Mouse (Mus musculus): ENCODE results near the gene P3h1. TPM values are rescaled to one million over a fixed set of nuclear protein-coding genes. Genes with fewer than 3 reads are reported as not detected.

P3h1 gene
- polyA plus RNA-seq, 1 experiment from 2014 or later: 15.7 TPM

DNA sequence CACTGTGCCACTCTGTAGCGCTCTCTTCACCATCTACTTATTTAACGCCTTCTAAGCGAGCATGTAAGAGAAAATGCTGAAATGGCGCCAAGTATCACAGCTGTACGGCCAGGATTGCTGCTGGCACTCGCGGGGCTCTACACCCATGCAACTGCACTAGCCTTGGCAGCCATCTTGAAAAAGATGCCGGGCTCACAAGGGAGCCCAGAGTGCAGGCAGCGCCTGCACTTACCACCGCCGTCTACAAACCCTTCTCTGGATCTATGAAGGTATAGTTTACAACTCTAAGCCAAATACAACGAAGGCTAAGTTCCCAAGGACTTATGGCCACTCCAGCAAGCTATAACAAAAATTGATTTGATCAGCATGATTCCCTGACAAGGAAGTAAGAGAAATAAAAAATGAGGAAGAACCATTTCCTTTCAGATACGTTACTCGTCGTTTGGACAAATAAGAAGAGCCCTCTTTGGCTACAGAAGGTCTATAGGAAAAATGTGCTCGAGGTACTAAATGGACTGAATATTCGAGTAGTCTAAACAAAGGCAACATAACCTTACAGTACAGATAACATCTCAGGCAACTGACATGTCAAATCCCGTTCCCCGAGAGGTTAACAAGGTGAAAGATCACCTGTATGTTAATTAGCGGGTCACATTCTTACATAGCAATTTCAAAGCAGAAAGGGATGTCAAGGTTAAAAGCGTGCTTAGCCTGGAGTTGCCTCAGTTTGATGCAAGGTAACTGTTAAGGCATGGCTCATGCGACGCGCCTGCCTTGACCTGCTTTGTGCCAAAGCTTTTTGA is 60.3 kb downstream of the P3h1 start:
- peak overlapping the region; percentile 100 for H3K4me3 ChIP-seq (replicated peaks)
- WGBS: 3% methylated on average over 24 of the region's 24 CpGs
- ATAC-seq (ENCODE audit: low FRiP score): no peak
- no peaks in the 10 kb centered on the region for H3K27me3 ChIP-seq
- H3K27ac ChIP-seq: peak overlapping the region; percentile 94
- peaks cover 19% of the 10 kb centered on the region for H3K36me3 ChIP-seq (replicated peaks)
- no peaks in the 10 kb centered on the region for H3K9me3 ChIP-seq
- H3K4me1 ChIP-seq: peaks cover 33% of the 10 kb centered on the region
- H3K4me2 ChIP-seq: peak overlapping the region; percentile 83
- H3K9ac ChIP-seq: peak overlapping the region; percentile 99

DNA sequence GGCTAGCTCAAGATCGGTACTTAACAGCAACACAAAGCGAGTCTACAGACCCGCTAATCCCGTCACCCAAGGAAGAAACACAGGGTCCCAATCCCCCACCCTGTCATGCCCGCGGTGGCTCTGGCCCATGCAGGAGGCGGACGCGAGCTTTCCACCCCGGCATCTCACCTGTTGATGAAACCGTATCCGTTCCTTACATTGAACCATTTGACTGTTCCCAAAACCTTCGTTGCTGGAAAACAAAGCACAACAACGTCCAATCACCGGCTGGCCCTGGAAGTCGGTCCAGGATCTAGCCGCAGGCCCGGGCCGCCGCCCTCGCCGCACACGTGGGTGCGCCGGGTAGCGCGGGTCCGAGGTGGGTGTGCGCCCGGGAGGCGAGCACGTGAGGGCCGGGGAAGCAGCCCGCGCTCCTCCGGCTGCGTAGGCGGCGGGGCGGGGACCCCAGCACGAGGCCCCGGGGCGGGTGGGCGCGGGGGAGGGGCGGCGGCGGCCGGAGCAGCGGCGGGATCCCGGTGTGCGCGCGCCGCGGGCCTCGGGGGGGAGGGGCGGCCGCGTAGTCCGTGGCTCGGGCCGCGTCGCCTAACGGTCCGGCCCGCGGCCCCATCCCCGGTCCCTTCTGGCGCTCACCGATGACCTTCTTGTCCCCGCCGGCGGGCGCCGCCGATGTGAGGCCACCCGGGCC is 61.0 kb downstream of the P3h1 start:
- no peaks in the 10 kb centered on the region for H3K9me3 ChIP-seq
- ATAC-seq (ENCODE audit: low FRiP score): peak; percentile 45
- peaks cover 14% of the 10 kb centered on the region for H3K36me3 ChIP-seq (replicated peaks)
- WGBS: under 1% methylated on average over 59 of the region's 80 CpGs
- H3K27ac ChIP-seq: peak overlapping the region; percentile 94
- no peaks in the 10 kb centered on the region for H3K27me3 ChIP-seq
- H3K9ac ChIP-seq: peak overlapping the region; percentile 99
- H3K4me3 ChIP-seq (replicated peaks): peak overlapping the region; percentile 100
- peaks cover 29% of the 10 kb centered on the region for H3K4me1 ChIP-seq
- H3K4me2 ChIP-seq: peak overlapping the region; percentile 83

DNA sequence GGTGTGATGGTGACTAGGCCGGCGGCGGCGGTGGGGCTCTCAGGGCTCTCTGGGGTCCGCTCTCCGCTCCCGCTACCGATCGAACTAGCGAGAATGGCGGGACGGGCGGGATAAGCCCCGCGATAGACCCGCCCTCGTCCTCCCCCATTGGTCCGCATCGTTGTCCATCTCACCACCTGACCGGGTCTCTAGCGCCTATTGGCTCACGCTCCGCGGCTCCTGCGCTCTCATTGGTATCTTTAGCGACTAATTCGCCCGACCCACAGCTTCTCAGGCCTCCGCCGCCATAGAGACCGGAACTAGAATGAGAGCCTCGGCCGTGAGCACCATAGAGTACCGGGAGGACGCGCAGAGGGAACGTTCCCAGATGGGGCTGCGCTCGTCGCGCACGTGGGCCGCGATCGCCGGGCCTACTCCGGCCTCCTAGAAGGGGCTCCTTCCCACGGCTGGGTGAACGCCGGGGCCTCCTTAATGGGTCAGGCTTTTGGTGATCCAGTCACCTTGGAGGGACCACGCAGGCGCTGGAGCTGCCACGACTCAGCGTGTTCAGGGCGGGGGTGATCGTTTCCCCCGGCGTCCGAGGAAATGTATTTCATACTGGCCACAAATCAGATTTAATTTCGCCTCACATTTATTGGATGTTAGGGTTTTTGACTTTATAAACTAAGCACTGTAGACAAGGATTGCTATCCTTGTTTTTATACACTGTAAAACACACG is 61.9 kb downstream of the P3h1 start, which contains the start of gene Ybx1:
Gene Ybx1, minus strand, starts transcription at position 190 of the 719 bp plus-strand sequence.
- peak; percentile 99 for ATAC-seq (ENCODE audit: low FRiP score)
- under 1% methylated on average over 58 of the region's 61 CpGs for whole genome bisulfite sequencing

DNA sequence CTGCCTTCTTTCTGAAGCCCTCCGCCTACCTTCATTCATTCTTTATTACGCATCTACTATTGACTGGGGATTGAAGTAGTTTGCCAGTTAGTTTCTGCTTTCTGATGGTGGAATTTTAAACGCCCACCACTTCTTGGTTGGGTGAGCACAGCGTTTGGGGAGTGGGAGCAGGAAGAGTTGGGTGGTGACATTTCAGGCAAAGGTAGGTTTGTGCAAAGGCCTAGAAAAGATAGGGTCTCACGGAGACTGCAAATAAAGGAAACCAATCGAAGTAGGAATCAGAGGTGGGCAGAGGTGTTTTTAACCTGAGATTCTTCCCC is 62.4 kb downstream of the P3h1 start:
- Histone ChIP-seq H3K4me3 (replicated peaks) (peak overlapping the region; percentile 100), H3K27me3 (no peaks in the 10 kb centered on the region), H3K4me1 (peaks cover 26% of the 10 kb centered on the region), H3K9ac (peak overlapping the region; percentile 99), H3K27ac (peak overlapping the region; percentile 88), H3K9me3 (no peaks in the 10 kb centered on the region), H3K4me2 (peak overlapping the region; percentile 67), H3K36me3 (replicated peaks) (peaks cover 10% of the 10 kb centered on the region)
- WGBS: 8% methylated on average over 6 of the region's 6 CpGs
- no peak for ATAC-seq (ENCODE audit: low FRiP score)

More for the DNA sequence above, 61.9 kb downstream of the P3h1 start, which contains the start of gene Ybx1:
- peak within 1 kb of the TSS; percentile 94 for H3K27ac ChIP-seq
- H3K9me3 ChIP-seq: no peaks in the 10 kb centered on the region
- peak within 1 kb of the TSS; percentile 83 for H3K4me2 ChIP-seq
- H3K9ac ChIP-seq: peak within 1 kb of the TSS; percentile 99
- peaks cover 26% of the 10 kb centered on the region for H3K4me1 ChIP-seq
- peak within 1 kb of the TSS; percentile 100 for H3K4me3 ChIP-seq (replicated peaks)
- peaks cover 10% of the 10 kb centered on the region for H3K36me3 ChIP-seq (replicated peaks)
- H3K27me3 ChIP-seq: no peaks in the 10 kb centered on the region

DNA sequence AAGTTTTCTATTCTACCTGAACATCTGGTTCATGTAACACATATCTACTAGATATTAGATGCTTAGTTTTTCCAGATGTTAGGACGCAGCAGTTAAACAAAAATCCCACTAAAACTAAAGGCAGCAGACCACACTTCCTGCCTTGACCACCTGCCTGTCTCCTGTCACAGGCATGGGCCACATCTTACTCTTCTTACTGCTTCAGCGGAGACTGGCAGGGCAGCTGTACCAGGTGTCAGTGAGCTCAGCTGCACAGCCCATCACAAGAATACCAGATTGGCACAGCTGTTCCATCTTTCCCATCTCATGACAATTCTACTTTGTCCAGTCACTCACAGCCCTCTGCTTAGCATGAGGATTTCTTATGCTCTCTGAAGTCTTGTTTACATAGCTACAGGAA is 64.6 kb downstream of the P3h1 start:
- H3K4me3 ChIP-seq (replicated peaks): no peak overlapping the region
- no peak overlapping the region for H3K9ac ChIP-seq
- ATAC-seq (ENCODE audit: low FRiP score): no peak
- H3K4me1 ChIP-seq: peaks cover 8% of the 10 kb centered on the region
- WGBS: 90% methylated on average over 2 of the region's 2 CpGs
- H3K27ac ChIP-seq: no peak overlapping the region
- no peaks in the 10 kb centered on the region for H3K36me3 ChIP-seq (replicated peaks)
- no peak overlapping the region for H3K4me2 ChIP-seq
- H3K9me3 ChIP-seq: no peaks in the 10 kb centered on the region
- H3K27me3 ChIP-seq: no peaks in the 10 kb centered on the region

Other genes starting within 250 kb of the P3h1 start
- 110 and 113 TPM in 2 replicates for gene Slc2a1, start 124.2 kb upstream of the P3h1 start, polyA plus RNA-seq (2016; fragmentation: Nextera tagmentation; extraction: Ambion mirVana)
- 7.8 and 9.9 TPM in 2 replicates for gene Zfp691, start 58.7 kb upstream of the P3h1 start, polyA plus RNA-seq (2016; fragmentation: Nextera tagmentation; extraction: Ambion mirVana)
- gene Ermap, start 42.9 kb upstream of the P3h1 start, polyA plus RNA-seq (2016; fragmentation: Nextera tagmentation; extraction: Ambion mirVana): 3.6 and 5.1 TPM in 2 replicates
- 156 and 162 TPM in 2 replicates for gene Svbp, start 37.6 kb upstream of the P3h1 start, polyA plus RNA-seq (2016; fragmentation: Nextera tagmentation; extraction: Ambion mirVana)
- not detected in 2 replicates for gene Tmem269, start 14.7 kb upstream of the P3h1 start, polyA plus RNA-seq (2016; fragmentation: Nextera tagmentation; extraction: Ambion mirVana)
- 36.2 and 37.8 TPM in 2 replicates for gene AU022252, start 203 bp upstream of the P3h1 start, polyA plus RNA-seq (2016; fragmentation: Nextera tagmentation; extraction: Ambion mirVana)
- gene Cldn19, start 22.5 kb downstream of the P3h1 start, polyA plus RNA-seq (2016; fragmentation: Nextera tagmentation; extraction: Ambion mirVana): 0.18 and 0.59 TPM in 2 replicates
- gene Ybx1, start 61.7 kb downstream of the P3h1 start, polyA plus RNA-seq (2016; fragmentation: Nextera tagmentation; extraction: Ambion mirVana): 1,255 and 1,318 TPM in 2 replicates
- 117 and 118 TPM in 2 replicates for gene Ppih, start 87.6 kb downstream of the P3h1 start, polyA plus RNA-seq (2016; fragmentation: Nextera tagmentation; extraction: Ambion mirVana)
- 11.8 and 13.4 TPM in 2 replicates for gene Ccdc30, start 182.6 kb downstream of the P3h1 start, polyA plus RNA-seq (2016; fragmentation: Nextera tagmentation; extraction: Ambion mirVana)
- gene Ppcs, start 189.5 kb downstream of the P3h1 start, polyA plus RNA-seq (2016; fragmentation: Nextera tagmentation; extraction: Ambion mirVana): 19.5 and 21.0 TPM in 2 replicates
- 0.31 TPM in 1 of 2 replicates, not detected in the other for gene Zmynd12, start 189.9 kb downstream of the P3h1 start, polyA plus RNA-seq (2016; fragmentation: Nextera tagmentation; extraction: Ambion mirVana)

All from forebrain, embryonic 12.5 days (tissue).